Mouse (Mus musculus) adipose tissue, adult 10 weeks (tissue): ENCODE data around the gene Gm10053. TPM values are rescaled to one million over a fixed set of nuclear protein-coding genes. Genes with fewer than 3 reads are reported as not detected.

Experiments used
- polyA plus RNA-seq: library from polyadenylated mRNA; stranded (reverse); fragments of 350-450 nt; fragmentation: Illumina TruSeq; extraction: RNeasy Lipid Tissue Mini Kit (QIAGEN cat#74804); gene quantifications from one replicate; pipeline ENCODE4 v1.2.3, GENCODE M21; 2014; ENCODE audit warnings: low read depth, low replicate concordance

Gene Gm10053
- polyA plus RNA-seq = 124 TPM

DNA sequence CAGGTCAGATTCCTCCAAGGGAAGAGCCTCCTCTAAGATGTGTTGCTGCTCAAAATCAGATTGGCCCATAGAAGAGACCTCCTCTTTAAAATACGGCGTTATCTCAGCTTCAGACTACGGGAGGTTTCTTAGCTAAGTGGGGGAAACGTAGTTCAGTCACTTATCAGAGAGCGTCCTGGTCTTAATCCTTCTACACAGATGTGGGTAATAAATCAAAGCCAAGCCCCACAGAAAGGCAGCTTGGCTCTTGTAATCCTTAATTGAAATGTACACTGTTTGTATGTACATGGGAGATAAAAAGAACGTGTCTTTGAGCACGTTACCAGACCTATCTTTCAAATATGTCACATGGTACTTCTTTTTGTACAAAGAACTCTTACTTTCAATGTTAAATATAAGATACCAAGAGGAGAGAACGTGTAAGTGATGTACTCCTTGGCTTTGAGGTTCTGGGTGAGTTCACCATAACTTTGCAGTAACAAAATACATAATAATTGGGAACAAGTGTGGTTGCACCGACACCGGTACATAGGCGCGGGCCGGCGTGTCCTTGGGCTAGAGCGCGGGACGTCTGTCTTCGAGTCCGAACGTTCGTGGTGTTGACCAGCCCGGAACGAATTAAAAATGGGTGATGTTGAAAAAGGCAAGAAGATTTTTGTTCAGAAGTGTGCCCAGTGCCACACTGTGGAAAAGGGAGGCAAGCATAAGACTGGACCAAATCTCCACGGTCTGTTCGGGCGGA, at the start of gene Gm10053:
TSS of gene Gm10053 (plus strand) at position 558 of the 742 bp plus-strand sequence.

DNA sequence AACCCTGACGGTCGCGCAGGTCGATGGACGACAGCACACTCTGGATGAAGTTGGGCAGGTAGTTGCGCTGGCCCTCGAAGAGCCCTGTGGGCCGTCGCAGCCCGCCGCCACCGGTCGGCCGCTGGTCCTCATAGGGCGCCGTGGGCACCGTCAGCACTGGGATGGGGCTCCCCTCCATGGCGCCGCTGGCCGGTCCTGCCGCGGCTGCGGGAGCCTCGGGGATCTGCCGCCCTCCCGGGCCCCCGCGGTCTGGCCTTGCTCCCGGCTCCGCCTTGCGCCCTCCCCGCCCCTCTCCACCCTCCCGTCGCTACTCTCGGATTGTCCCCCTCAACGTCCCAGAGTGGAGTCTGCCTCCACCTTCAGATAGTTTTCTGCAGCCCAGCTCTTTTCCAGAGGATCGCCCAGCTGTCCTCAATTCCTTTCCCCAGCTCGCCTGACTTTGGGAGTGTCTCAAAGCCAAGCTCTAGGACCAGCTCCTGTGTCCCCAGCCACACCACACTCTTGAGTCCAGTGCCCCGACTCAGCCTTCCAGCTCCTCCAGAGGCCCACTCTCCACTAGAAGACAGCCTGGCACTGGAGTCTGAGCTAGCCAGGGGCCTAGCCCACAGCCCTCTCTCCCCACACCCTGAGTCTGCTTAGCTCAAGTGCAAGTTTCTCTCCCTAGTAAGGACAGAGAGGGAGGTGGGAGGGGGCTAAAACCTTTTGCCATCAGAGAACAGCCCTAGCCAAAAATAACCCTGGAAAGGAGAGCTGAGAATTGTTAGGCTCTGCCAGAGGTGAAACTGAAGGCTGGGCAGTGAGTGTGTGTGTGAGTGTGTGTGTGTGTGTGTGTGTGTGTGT, 13.7 kb upstream of the Gm10053 start, which contains the start of gene Pgm5:
TSS of gene Pgm5 (minus strand) at position 244 of the 840 bp plus-strand sequence.

DNA sequence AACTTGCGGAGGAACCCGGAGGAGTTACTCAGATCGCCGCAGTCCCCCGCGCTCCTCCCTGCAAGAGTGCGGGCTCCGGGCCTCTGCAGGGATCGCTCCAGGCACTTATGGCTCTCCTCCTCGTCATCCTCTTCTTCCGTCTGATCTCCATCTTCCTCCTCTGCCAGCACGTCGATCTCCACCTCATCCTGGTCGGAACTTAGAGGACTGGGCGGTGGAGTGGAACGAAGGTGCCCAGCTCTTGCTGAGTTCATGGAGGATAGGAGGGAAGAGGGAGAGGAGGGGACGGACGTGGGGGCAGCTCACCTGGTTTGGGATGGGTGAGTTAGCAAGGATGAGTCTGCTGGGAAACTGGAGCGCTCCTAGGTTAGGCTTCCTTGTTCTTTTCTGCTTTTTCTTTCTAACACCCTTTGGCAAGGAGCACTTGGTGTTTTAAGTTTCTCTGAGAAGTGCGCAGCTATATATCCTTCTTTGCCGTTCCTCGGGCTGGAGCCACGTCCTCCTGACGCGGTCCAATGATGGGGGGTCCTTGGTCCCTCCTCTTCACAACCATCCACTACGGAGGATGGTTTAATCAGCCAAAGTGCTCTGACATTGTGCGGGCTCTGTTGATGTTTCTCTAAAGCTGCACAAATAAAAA, 25.2 kb downstream of the Gm10053 start, which contains the start of gene Foxd4:
TSS of gene Foxd4 (minus strand) at position 617 of the 640 bp plus-strand sequence.

Other genes with a start within 250 kb of the Gm10053 start
- gene Tmem252, start 201.7 kb upstream of the Gm10053 start, polyA plus RNA-seq = 1.8 TPM
- 30.3 TPM for gene Pgm5, start 13.8 kb upstream of the Gm10053 start, polyA plus RNA-seq
- not detected for gene Foxd4, start 25.5 kb downstream of the Gm10053 start, polyA plus RNA-seq
- 15.5 TPM for gene Cbwd1, start 85.9 kb downstream of the Gm10053 start, polyA plus RNA-seq
- gene Dock8, start 123.8 kb downstream of the Gm10053 start, polyA plus RNA-seq = 5.7 TPM